Mouse (Mus musculus) brown adipose tissue, adult 24 weeks (tissue): Measurements from ENCODE around the gene Mlec. TPM values are rescaled to one million over a fixed set of nuclear protein-coding genes. Genes with fewer than 3 reads are reported as not detected.

ENCODE experiments used
- H3K27ac ChIP-seq: fragments of 200-500 bp; replicated peaks from 2 replicates; pipeline ENCODE4 v1.5.1; 2012; ENCODE audit warnings: low read depth, mild to moderate bottlenecking, low read length
- H3K4me1 ChIP-seq: fragments of 200-500 bp; 2 replicates; pipeline ENCODE4 v1.6.1; 2012; ENCODE audit warnings: low read length, mixed read lengths; ENCODE audit not compliant: control insufficient read depth, insufficient read depth, insufficient read length
- H3K4me3 ChIP-seq: fragments of 200-500 bp; 2 replicates; pipeline ENCODE4 v1.5.1; 2012; ENCODE audit warnings: low read depth, mild to moderate bottlenecking, low read length, moderate library complexity; ENCODE audit not compliant: insufficient read depth
- polyA plus RNA-seq: library from polyadenylated mRNA; stranded (reverse); fragments of >200 nt; gene quantifications from 2 replicates; pipeline ENCODE4 v1.2.4, GENCODE M21; 2012; ENCODE audit not compliant: missing spikeins, insufficient read depth, insufficient read length

Gene Mlec
- polyA plus RNA-seq, 1 experiment = 76.9 TPM

- peaks cover 6% of the 10 kb centered on the region for H3K4me1 ChIP-seq
- H3K4me3 ChIP-seq = no peak overlapping the region
- H3K27ac ChIP-seq = peak overlapping the region; percentile 68
Observed at GRCm38 (mm10) chr5:115100473-115100872, 57.5 kb downstream of the Mlec start.

- peaks cover 6% of the 10 kb centered on the region for H3K4me1 ChIP-seq
- peak overlapping the region; percentile 68 for H3K27ac ChIP-seq
- H3K4me3 ChIP-seq = no peak overlapping the region
Observed at GRCm38 (mm10) chr5:115099991-115100390, 58.0 kb downstream of the Mlec start.

- H3K27ac ChIP-seq = 0 out of 2 replicates have a peak overlapping the region, but pooled peaks have one; percentile 4
- H3K4me1 ChIP-seq = peaks cover 6% of the 10 kb centered on the region
- H3K4me3 ChIP-seq = no peak overlapping the region
Observed at GRCm38 (mm10) chr5:115099530-115099929, 58.4 kb downstream of the Mlec start.

- no peak within 1 kb of the TSS for H3K27ac ChIP-seq
- H3K4me3 ChIP-seq = no peak within 1 kb of the TSS
- H3K4me1 ChIP-seq = peaks cover 6% of the 10 kb centered on the region
Observed at GRCm38 (mm10) chr5:115098195-115098594, 59.8 kb downstream of the Mlec start, which contains the start of gene Gm10401. Gene Gm10401, minus strand, starts transcription at chr5:115098295.

Other genes with a start within 250 kb of the Mlec start
- gene Oasl1, start 234.9 kb downstream of the Mlec start, polyA plus RNA-seq = 1.2 TPM in 1 of 2 replicates, not detected in the other
- 11.2 and 11.3 TPM in 2 replicates for gene 2210016L21Rik, start 216.0 kb downstream of the Mlec start, polyA plus RNA-seq
- gene Hnf1a, start 187.1 kb downstream of the Mlec start, polyA plus RNA-seq = not detected in 2 replicates
- 15.8 and 15.9 TPM in 2 replicates for gene Sppl3, start 147.0 kb downstream of the Mlec start, polyA plus RNA-seq
- gene Gm10401, start 59.9 kb downstream of the Mlec start, polyA plus RNA-seq = not detected in 2 replicates
- 345 and 375 TPM in 2 replicates for gene Acads, start 38.8 kb downstream of the Mlec start, polyA plus RNA-seq
- 9.4 and 11.0 TPM in 2 replicates for gene Unc119b, start 23.2 kb downstream of the Mlec start, polyA plus RNA-seq
- gene Cabp1, start 36.2 kb upstream of the Mlec start, polyA plus RNA-seq = 1.0 and 1.3 TPM in 2 replicates
- gene Pop5, start 77.7 kb upstream of the Mlec start, polyA plus RNA-seq = 187 and 188 TPM in 2 replicates
- 122 and 124 TPM in 2 replicates for gene Rnf10, start 114.7 kb upstream of the Mlec start, polyA plus RNA-seq
- gene Coq5, start 121.5 kb upstream of the Mlec start, polyA plus RNA-seq = 95.7 and 103 TPM in 2 replicates
- 93.6 and 365 TPM in 2 replicates for gene Dynll1, start 142.8 kb upstream of the Mlec start, polyA plus RNA-seq
- 40.6 and 50.7 TPM in 2 replicates for gene Srsf9, start 169.0 kb upstream of the Mlec start, polyA plus RNA-seq
- 35.7 and 45.5 TPM in 2 replicates for gene Gatc, start 183.0 kb upstream of the Mlec start, polyA plus RNA-seq
- gene Triap1, start 183.0 kb upstream of the Mlec start, polyA plus RNA-seq = 33.2 and 38.6 TPM in 2 replicates
- 4,430 and 5,347 TPM in 2 replicates for gene Cox6a1, start 190.8 kb upstream of the Mlec start, polyA plus RNA-seq